Mouse (Mus musculus) erythroblast, embryonic 14.5 days (primary cell): ENCODE results near the gene 2810006K23Rik.

ENCODE experiments used
- GATA1 ChIP-seq: IDR thresholded peaks from 2 replicates; pipeline ENCODE4 v1.6.1; 2012; ENCODE audit warnings: low read length, inconsistent platforms, mixed read lengths
- TAL1 ChIP-seq: IDR thresholded peaks from 3 replicates; pipeline ENCODE4 v1.6.1; 2012; ENCODE audit warnings: low read length, inconsistent platforms, mixed read lengths

- TF ChIP-seq GATA1 (no peak), TAL1 (no peak)
Measured at GRCm38 (mm10) chr5:124334392-124334791, 6.5 kb downstream of the 2810006K23Rik start.
